Mouse (Mus musculus) hindbrain, embryonic 13.5 days (tissue): ENCODE measurements at regions not wholly inside any gene's neighbourhood (a gene's known extent, or its start where the extent isn't known, plus 50 kb on each side); places are given as distances from the start of the nearest gene placed in this dataset.

ENCODE experiments used
- ATAC-seq: fragments of 200-750 bp; cut with Nextera tagmentation; 2 replicates; pipeline ENCODE4 v1.8.0; 2017; ENCODE audit warnings: moderate TSS enrichment; ENCODE audit not compliant: low FRiP score
- H3K27ac ChIP-seq: fragments of 300-500 bp; sonication (generic); 2 replicates; pipeline ENCODE4 v1.5.1; 2015; ENCODE audit warnings: inconsistent platforms, mild to moderate bottlenecking, moderate library complexity
- H3K27me3 ChIP-seq: fragments of 300-500 bp; sonication (generic); 2 replicates; pipeline ENCODE4 v1.6.1; 2015; ENCODE audit warnings: mild to moderate bottlenecking, inconsistent platforms
- H3K36me3 ChIP-seq: fragments of 300-500 bp; sonication (generic); 2 replicates; pipeline ENCODE4 v1.6.1; 2015; ENCODE audit warnings: mild to moderate bottlenecking, inconsistent platforms
- H3K4me1 ChIP-seq: fragments of 300-500 bp; sonication (generic); replicated peaks from 2 replicates; pipeline ENCODE4 v1.6.1; 2015; ENCODE audit warnings: inconsistent platforms
- H3K4me2 ChIP-seq: fragments of 300-500 bp; sonication (generic); 2 replicates; pipeline ENCODE4 v1.6.1; 2015; ENCODE audit warnings: inconsistent platforms, mild to moderate bottlenecking, moderate library complexity
- H3K4me3 ChIP-seq: fragments of 300-500 bp; sonication (generic); 2 replicates; pipeline ENCODE4 v1.5.1; 2015; ENCODE audit warnings: mild to moderate bottlenecking, inconsistent platforms
- H3K9ac ChIP-seq: fragments of 300-500 bp; sonication (generic); 2 replicates; pipeline ENCODE4 v1.6.1; 2015; ENCODE audit warnings: mild to moderate bottlenecking, inconsistent platforms
- H3K9me3 ChIP-seq: fragments of 300-500 bp; sonication (generic); 2 replicates; pipeline ENCODE4 v1.6.1; 2016; ENCODE audit warnings: inconsistent platforms
- WGBS: fragments of 180-500 bp; shearing (Covaris S2); methylation state at CpG from one replicate; pipeline ENCODE4 v1.1.7; 2015; 5-methylcytosine and 5-hydroxymethylcytosine counted together

DNA sequence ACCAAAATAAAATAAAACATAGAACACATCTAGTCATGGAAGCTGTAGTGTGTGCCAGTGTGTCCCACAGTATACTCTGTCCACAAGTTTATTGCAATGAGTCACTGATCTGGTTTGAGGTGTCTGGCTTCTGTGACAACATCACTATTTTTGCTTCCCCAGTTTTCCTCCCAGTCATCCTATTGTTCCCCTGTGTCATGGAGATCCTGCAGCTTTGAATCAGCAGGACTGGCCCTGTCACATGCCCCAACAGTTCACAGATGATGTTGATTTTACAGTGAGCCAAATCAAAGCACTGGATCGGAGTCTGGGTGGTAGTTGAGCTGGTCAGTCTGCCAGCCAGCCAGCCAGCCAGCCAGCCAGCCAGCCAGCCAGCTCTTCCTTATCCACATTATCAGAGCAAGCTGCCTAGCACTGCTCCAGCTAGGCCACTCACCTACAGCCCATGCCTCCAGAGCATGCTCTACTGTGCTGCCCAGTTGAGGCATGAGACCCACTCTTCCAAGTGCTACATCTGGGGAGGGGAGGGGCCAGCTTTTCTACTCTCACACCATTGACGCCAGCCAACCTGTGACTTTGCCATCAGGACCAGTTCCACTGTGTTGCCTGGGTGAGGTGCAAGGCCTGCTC lies 619.1 kb upstream of the 4930452B06Rik start:
- H3K9ac ChIP-seq: no peak overlapping the region
- no peak for ATAC-seq
- H3K36me3 ChIP-seq: no peaks in the 10 kb centered on the region
- H3K27ac ChIP-seq: no peak overlapping the region
- H3K4me2 ChIP-seq: no peak overlapping the region
- no peak overlapping the region for H3K4me3 ChIP-seq
- H3K4me1 ChIP-seq: no peaks in the 10 kb centered on the region
- no peaks in the 10 kb centered on the region for H3K27me3 ChIP-seq
- H3K9me3 ChIP-seq: no peaks in the 10 kb centered on the region
- WGBS: 81% methylated on average over 2 of the region's 2 CpGs

DNA sequence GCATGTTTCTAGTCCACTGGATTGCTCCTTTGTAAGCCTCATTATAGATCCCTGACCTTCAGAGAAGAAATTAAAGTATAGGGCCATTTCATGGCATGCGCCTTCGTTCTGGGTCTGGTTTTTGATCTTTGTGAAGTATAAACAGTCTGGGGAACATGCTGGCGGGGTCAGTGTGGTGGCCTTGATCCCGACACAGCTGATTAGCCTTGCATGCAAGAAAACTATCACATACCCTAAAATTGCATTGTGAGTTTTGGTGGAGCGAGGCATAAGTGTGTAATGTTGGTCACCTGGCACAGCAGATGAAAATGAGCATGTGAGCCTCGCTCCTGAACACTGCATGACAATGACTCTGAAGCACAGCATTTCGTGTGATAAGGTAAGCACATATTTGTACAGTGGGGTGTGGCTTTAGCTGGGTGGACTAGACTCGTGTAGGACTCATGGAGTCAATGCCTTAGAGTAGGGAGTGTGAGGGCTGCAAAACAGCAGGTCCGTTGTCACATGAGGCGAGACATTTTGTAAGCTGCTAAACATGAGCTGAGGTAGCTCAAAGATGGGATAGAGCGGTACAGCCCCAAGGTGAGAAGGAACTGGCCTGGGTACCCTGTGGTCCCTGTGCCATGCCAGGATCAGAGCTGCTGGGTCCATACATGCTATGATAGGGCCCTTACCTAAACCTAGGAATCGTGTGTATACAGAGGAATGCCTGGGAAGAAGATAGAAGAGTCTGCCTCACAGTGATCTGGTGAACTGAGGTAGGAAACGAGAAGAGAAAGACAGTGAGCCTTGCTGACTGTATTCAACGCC lies 601.4 kb upstream of the 4930452B06Rik start:
- Histone ChIP-seq H3K27ac (no peak overlapping the region), H3K4me1 (no peaks in the 10 kb centered on the region), H3K9ac (no peak overlapping the region), H3K27me3 (no peaks in the 10 kb centered on the region), H3K4me3 (no peak overlapping the region), H3K36me3 (no peaks in the 10 kb centered on the region), H3K4me2 (no peak overlapping the region), H3K9me3 (no peaks in the 10 kb centered on the region)
- no peak for ATAC-seq
- WGBS: 83% methylated on average over 14 of the region's 14 CpGs

DNA sequence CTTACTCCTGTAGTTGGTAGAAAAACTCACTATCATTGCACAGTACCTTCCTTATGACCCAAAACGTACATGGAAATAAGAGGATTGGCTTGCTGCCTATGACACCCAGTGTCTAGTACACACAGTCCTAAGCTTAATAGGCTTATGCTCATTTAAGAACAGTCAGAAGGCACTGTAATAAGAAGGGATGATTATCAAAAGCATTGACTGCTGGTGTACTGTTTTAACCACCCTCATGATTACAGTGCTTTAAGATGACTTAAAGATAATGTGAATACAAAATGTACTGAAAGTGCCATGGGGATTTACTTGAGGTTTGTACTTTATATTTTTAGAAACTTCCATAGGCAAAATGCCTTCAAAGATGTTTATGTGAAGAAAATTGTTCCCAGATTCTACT lies 586.0 kb upstream of the 4930452B06Rik start:
- H3K4me1 ChIP-seq: no peaks in the 10 kb centered on the region
- H3K27ac ChIP-seq: no peak overlapping the region
- no peak overlapping the region for H3K9ac ChIP-seq
- H3K4me3 ChIP-seq: no peak overlapping the region
- no peaks in the 10 kb centered on the region for H3K36me3 ChIP-seq
- no peak overlapping the region for H3K4me2 ChIP-seq
- H3K9me3 ChIP-seq: no peaks in the 10 kb centered on the region
- no peaks in the 10 kb centered on the region for H3K27me3 ChIP-seq
- ATAC-seq: no peak
- 93% methylated on average over 1 of the region's 1 CpGs for WGBS

DNA sequence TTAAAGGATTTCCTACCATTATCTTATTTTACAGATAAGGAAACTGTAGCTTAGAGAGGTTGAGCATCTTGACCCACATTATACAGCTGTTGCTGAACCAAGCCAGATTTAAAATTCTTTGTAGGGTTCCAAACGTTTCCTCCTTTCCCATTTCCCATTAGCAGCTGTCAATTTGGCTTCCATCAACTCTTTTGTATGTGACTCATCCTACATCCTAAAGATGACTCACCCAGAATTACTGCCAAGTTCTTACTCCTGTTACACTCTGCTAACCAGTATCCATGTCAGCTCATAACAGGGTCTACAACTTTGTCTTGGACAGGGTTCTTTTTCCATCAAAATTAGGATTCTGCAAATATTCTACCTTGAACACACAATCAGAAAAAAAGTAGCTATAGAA lies 579.2 kb upstream of the 4930452B06Rik start:
- no peak overlapping the region for H3K4me2 ChIP-seq
- no peak for ATAC-seq
- H3K27me3 ChIP-seq: no peaks in the 10 kb centered on the region
- no peaks in the 10 kb centered on the region for H3K4me1 ChIP-seq
- H3K9ac ChIP-seq: no peak overlapping the region
- H3K4me3 ChIP-seq: no peak overlapping the region
- WGBS: 61% methylated on average over 1 of the region's 1 CpGs
- H3K36me3 ChIP-seq: no peaks in the 10 kb centered on the region
- H3K9me3 ChIP-seq: no peaks in the 10 kb centered on the region
- no peak overlapping the region for H3K27ac ChIP-seq

DNA sequence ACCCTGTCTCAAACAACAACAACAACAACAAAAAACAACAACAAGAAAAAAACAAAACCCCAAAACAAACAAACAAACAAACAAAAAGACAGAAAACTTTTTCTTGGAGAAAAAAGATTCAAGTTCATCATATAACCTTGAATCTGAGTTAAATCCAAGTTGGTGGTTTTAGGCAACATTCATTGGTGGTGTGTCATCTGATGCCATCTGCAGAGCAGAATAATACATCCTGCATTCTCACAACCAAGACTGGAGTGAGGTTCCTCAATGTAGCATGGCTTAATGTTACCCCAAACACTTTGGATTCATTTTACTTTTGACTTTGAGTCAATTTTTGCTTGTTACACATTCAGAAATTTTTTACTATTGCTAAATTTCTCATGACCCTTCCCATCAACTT lies 577.3 kb upstream of the 4930452B06Rik start:
- Histone ChIP-seq H3K4me1 (no peaks in the 10 kb centered on the region), H3K4me3 (no peak overlapping the region), H3K27me3 (no peaks in the 10 kb centered on the region), H3K4me2 (no peak overlapping the region), H3K27ac (no peak overlapping the region), H3K9ac (no peak overlapping the region), H3K9me3 (no peaks in the 10 kb centered on the region), H3K36me3 (no peaks in the 10 kb centered on the region)
- ATAC-seq: no peak

DNA sequence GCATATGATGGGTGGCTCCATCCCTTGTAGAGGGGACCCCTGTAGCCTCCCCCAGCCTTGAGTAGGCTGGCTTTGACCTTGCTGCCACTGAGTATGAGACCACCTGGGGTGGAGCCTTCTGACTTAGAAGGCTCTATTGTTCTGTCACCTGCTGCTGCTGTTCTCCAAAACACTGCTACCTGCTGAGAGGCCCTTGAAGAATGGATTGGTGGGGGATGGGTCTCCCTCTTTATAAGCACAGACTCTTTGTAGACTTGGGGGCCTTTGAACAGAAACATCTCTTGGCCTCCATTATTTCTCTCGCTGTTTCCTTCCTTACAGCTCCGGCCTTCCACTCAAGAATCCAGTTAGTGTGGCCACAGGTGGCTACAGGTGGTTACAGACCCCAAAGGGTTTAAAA lies 576.1 kb upstream of the 4930452B06Rik start:
- Histone ChIP-seq H3K4me2 (no peak overlapping the region), H3K9ac (no peak overlapping the region), H3K27ac (no peak overlapping the region), H3K4me1 (no peaks in the 10 kb centered on the region), H3K9me3 (no peaks in the 10 kb centered on the region), H3K36me3 (no peaks in the 10 kb centered on the region), H3K4me3 (no peak overlapping the region), H3K27me3 (no peaks in the 10 kb centered on the region)
- 37% methylated on average over 2 of the region's 2 CpGs for WGBS
- ATAC-seq: no peak

DNA sequence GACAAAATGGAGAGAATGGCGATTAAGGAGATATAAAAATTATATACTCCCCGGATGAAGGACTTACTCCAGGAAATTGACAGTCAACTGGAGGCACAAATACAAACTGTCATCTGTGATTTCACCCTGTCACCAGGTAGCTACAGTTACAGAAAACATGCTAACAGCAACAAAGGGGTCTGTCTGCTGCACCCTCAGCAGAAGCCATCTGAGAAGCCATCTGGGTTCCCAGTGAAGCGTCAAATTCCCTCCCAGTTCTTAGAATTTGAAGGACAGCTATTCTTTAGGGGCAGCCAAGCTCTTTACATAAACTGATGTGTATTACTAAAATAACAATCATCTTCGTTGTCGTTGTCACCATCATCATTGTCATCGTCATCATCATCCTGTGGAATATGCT lies 561.6 kb upstream of the 4930452B06Rik start:
- ATAC-seq: no peak
- Histone ChIP-seq H3K27ac (no peak overlapping the region), H3K36me3 (no peaks in the 10 kb centered on the region), H3K4me3 (no peak overlapping the region), H3K9ac (no peak overlapping the region), H3K9me3 (no peaks in the 10 kb centered on the region), H3K4me2 (no peak overlapping the region), H3K27me3 (no peaks in the 10 kb centered on the region), H3K4me1 (no peaks in the 10 kb centered on the region)
- WGBS: 76% methylated on average over 6 of the region's 6 CpGs

DNA sequence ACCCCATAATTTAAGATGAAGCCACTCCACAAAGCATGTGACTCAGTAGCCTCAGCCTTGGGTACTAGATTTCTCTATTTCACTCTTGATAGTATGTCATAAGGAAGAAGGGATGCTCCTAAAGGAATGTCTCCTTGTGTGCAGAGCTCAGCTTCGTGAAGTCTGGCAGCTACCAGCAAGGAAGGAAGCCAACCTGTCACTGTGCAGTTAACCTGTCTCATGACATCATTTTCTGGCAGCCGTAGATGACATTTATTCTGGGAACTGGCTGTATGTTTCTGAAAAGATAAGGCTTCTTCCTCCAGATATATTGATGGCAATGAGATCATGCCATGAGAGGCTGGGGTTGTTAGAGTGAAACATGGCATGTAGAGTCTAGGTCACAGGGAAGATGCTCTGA lies 534.2 kb upstream of the 4930452B06Rik start:
- no peak overlapping the region for H3K4me2 ChIP-seq
- H3K27ac ChIP-seq: no peak overlapping the region
- H3K9me3 ChIP-seq: no peaks in the 10 kb centered on the region
- H3K36me3 ChIP-seq: no peaks in the 10 kb centered on the region
- H3K27me3 ChIP-seq: no peaks in the 10 kb centered on the region
- no peak for ATAC-seq
- H3K4me1 ChIP-seq: no peaks in the 10 kb centered on the region
- WGBS: 87% methylated on average over 2 of the region's 2 CpGs
- H3K4me3 ChIP-seq: no peak overlapping the region
- no peak overlapping the region for H3K9ac ChIP-seq

DNA sequence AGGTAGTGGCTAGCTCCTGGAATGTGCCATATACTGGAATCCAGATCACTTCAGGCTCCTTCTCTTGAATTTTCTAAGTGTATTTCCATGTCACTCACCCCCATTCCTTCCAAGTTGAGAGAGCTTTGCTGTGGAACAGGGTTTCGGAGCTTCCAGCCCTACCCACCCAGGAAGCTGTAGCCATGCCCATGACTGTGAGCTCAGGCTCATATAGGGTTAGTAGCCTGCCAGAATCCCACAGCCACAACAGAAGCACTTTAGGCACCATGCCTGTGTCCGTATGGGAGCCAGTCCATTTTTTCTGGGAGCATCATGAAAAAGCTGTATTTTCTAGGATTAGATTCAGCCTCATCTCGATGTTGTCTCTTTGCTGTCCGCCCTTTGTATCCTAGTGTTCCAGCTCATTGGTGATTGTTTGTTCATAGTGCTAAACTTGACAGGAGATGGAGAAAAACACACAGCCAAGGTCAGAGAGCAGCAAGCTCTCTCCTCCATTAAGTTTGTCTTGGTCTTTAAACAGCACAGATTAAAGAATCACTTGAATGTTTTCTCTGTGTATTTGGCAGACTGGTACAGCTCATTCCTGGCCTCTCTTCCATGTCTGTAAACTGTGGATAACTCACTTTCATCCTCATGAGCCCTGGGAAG lies 526.2 kb upstream of the 4930452B06Rik start:
- no peaks in the 10 kb centered on the region for H3K36me3 ChIP-seq
- 75% methylated on average over 4 of the region's 4 CpGs for WGBS
- no peak overlapping the region for H3K27ac ChIP-seq
- no peaks in the 10 kb centered on the region for H3K4me1 ChIP-seq
- no peak overlapping the region for H3K9ac ChIP-seq
- no peak overlapping the region for H3K4me3 ChIP-seq
- H3K4me2 ChIP-seq: no peak overlapping the region
- no peaks in the 10 kb centered on the region for H3K27me3 ChIP-seq
- ATAC-seq: no peak
- H3K9me3 ChIP-seq: no peaks in the 10 kb centered on the region

DNA sequence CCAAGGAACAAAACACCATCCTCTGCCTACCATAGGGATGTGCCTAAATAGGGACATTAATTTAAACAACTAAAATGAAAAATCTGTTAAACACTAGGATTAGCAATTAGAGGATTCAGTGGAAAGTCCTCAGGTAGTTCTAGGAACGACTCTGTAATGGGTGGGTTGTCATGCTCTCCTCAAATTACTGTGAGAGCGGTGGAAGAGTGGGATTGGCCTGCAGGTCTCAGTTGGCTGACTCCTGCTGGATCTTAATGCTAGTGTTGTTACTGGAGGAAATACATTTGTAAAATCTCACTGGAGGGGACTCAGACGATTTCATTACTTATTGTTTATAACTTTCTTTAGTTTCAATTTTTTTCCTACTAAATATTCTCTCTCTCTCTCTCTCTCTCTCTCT lies 525.6 kb upstream of the 4930452B06Rik start:
- no peak for ATAC-seq
- WGBS: 81% methylated on average over 3 of the region's 3 CpGs
- no peaks in the 10 kb centered on the region for H3K4me1 ChIP-seq
- no peak overlapping the region for H3K4me3 ChIP-seq
- no peaks in the 10 kb centered on the region for H3K36me3 ChIP-seq
- no peak overlapping the region for H3K4me2 ChIP-seq
- H3K27me3 ChIP-seq: no peaks in the 10 kb centered on the region
- no peak overlapping the region for H3K9ac ChIP-seq
- H3K27ac ChIP-seq: no peak overlapping the region
- H3K9me3 ChIP-seq: no peaks in the 10 kb centered on the region

DNA sequence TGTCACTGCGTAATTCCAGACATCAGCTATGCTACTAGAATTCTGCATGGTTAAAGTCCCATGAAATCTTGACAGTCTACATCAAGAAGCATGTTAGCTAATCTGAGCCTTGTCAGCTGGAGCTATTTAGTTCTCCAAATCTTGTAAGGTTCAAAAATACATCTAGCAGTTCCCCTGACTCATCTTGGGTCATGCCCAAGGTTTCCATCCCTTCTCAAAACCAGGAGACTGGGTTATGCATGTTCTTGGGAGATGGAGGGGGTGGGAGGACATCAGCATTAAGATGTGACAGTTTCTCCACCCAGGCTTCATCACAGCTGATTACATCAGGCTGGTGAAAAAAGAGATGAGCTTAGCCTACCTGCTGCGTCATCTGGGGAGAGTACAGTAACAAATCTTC lies 495.3 kb upstream of the 4930452B06Rik start:
- H3K9ac ChIP-seq: no peak overlapping the region
- ATAC-seq: no peak
- no peaks in the 10 kb centered on the region for H3K9me3 ChIP-seq
- WGBS: 94% methylated on average over 2 of the region's 2 CpGs
- no peak overlapping the region for H3K27ac ChIP-seq
- no peaks in the 10 kb centered on the region for H3K27me3 ChIP-seq
- H3K4me1 ChIP-seq: no peaks in the 10 kb centered on the region
- no peaks in the 10 kb centered on the region for H3K36me3 ChIP-seq
- H3K4me3 ChIP-seq: no peak overlapping the region
- H3K4me2 ChIP-seq: no peak overlapping the region

DNA sequence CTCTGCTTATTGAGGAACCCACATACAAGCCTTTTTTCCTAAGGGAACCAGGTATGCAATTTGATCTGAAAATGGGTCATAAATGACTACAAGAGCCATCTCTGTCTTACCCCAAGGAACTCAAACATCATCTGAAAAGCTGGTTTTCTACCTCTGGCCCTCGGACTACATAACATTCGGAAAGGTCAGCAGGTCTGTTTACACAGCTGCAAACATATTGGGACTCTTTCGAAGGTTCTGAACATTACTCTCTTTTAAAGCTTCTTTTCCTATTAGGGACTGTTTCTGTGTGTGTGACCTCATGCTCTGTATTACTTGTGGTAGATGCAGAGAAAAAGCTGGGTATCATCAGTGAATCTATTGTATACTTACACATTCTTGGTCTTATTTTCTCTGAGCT lies 491.9 kb upstream of the 4930452B06Rik start:
- WGBS: 83% methylated on average over 3 of the region's 3 CpGs
- no peak for ATAC-seq
- no peaks in the 10 kb centered on the region for H3K4me1 ChIP-seq

DNA sequence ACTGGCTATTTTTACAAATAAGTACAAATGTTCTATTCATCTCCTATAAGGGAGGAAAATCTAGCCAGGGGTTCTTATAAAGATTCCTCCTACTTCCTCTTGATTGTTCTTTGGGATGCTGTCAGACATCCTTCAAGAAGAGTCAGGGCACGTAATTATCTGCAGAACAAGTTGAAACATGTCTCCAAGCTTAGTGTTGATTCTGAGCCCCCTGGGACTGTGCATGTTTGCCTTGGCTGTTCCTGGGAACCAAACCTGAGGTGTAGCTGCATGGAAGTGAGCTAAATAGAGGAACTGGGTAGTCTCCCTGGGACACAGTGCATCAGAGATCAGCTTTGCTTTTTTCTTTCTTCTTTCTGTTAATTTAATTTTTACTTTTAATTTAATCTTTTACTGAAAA lies 484.8 kb upstream of the 4930452B06Rik start:
- Histone ChIP-seq H3K9me3 (no peaks in the 10 kb centered on the region), H3K4me2 (no peak overlapping the region), H3K36me3 (no peaks in the 10 kb centered on the region), H3K4me3 (no peak overlapping the region), H3K4me1 (no peaks in the 10 kb centered on the region), H3K27ac (no peak overlapping the region), H3K27me3 (no peaks in the 10 kb centered on the region), H3K9ac (no peak overlapping the region)
- ATAC-seq: no peak
- WGBS: 44% methylated on average over 1 of the region's 1 CpGs

More for the DNA sequence above, 491.9 kb upstream of the 4930452B06Rik start:
- H3K9ac ChIP-seq: no peak overlapping the region
- H3K4me2 ChIP-seq: no peak overlapping the region
- no peaks in the 10 kb centered on the region for H3K27me3 ChIP-seq
- no peaks in the 10 kb centered on the region for H3K9me3 ChIP-seq
- no peaks in the 10 kb centered on the region for H3K36me3 ChIP-seq
- H3K27ac ChIP-seq: no peak overlapping the region
- H3K4me3 ChIP-seq: no peak overlapping the region
